Comparison of ENCODE assay signal across 8 mouse cellular contexts in genomic region chr9:21962010-21962409, GRCm38 (mm10). TPM values are rescaled to one million over a fixed set of nuclear protein-coding genes. Genes with fewer than 3 reads are reported as not detected.
DNase-seq lines count a peak whose midpoint lies in the region; ATAC-seq and TF ChIP-seq lines count a peak whose summit lies in the region.

No protein-coding gene starts in this region.

- intact Hi-C loops in left cerebral cortex, postnatal 36 days (cut with DNase I), result loop anchor here (5.0 kb wide), 1 partner anchor 90 kb away; the partner anchor contains the start of gene Elavl3

- H3K9ac ChIP-seq in kidney, embryonic 14.5 days (ENCODE audit: low read depth, low read length), result peak overlapping the region; percentile 47; the same call in 1 of the 2 replicates
- H3K9ac ChIP-seq in hindbrain, embryonic 11.5 days (ENCODE audit: low read depth, low read length), result no peak overlapping the region
- H3K9ac ChIP-seq in midbrain, embryonic 11.5 days (ENCODE audit: low read length), result peak overlapping the region; percentile 41

- WGBS in kidney, embryonic 14.5 days, result under 1% methylated on average over 14 of the region's 15 CpGs
- WGBS in hindbrain, embryonic 11.5 days, result 2% methylated on average over 15 of the region's 15 CpGs
- 1% methylated on average over 15 of the region's 15 CpGs for WGBS in midbrain, embryonic 11.5 days

- H3K27ac ChIP-seq in kidney, embryonic 14.5 days (ENCODE audit: low read depth, low read length), result no peak overlapping the region
- no peak overlapping the region for H3K27ac ChIP-seq in bone marrow macrophage, adult 2 months (ENCODE audit: insufficient read depth, low read depth, low read length)
- no peak overlapping the region for H3K27ac ChIP-seq in hindbrain, embryonic 11.5 days (ENCODE audit: low read depth, low read length)
- no peak overlapping the region for H3K27ac ChIP-seq in midbrain, embryonic 11.5 days (ENCODE audit: low read depth, low read length)

- peaks cover 12% of the 10 kb centered on the region for H3K27me3 ChIP-seq in kidney, embryonic 14.5 days (ENCODE audit: control insufficient read depth, insufficient read depth, low read length)
- peaks cover 40% of the 10 kb centered on the region for H3K27me3 ChIP-seq in hindbrain, embryonic 11.5 days (ENCODE audit: control insufficient read depth, insufficient read depth, low read length)
- H3K27me3 ChIP-seq in midbrain, embryonic 11.5 days (ENCODE audit: control insufficient read depth, insufficient read depth, low read length), result peaks cover 45% of the 10 kb centered on the region

- no peaks in the 10 kb centered on the region; the same call in 1 of the 2 replicates for H3K36me3 ChIP-seq in kidney, embryonic 14.5 days (ENCODE audit: control insufficient read depth, insufficient read depth, low read length)
- no peaks in the 10 kb centered on the region for H3K36me3 ChIP-seq in hindbrain, embryonic 11.5 days (ENCODE audit: control insufficient read depth, insufficient read depth, low read length)
- H3K36me3 ChIP-seq in midbrain, embryonic 11.5 days (ENCODE audit: control insufficient read depth, insufficient read depth, low read length), result no peaks in the 10 kb centered on the region

- H3K4me2 ChIP-seq in kidney, embryonic 14.5 days (replicated peaks; ENCODE audit: low read depth, low read length), result peak overlapping the region; percentile 82
- peak overlapping the region; percentile 51 for H3K4me2 ChIP-seq in hindbrain, embryonic 11.5 days (replicated peaks; ENCODE audit: low read depth, low read length)
- H3K4me2 ChIP-seq in midbrain, embryonic 11.5 days, result peak overlapping the region; percentile 60

- peaks cover 27% of the 10 kb centered on the region for H3K4me1 ChIP-seq in kidney, embryonic 14.5 days (ENCODE audit: control insufficient read depth, insufficient read depth, low read length)
- H3K4me1 ChIP-seq in bone marrow macrophage, adult 2 months (ENCODE audit: control insufficient read depth, insufficient read depth, low read length), result peaks cover 3% of the 10 kb centered on the region; the same call in 1 of the 2 replicates
- peaks cover 10% of the 10 kb centered on the region; the same call in 1 of the 2 replicates for H3K4me1 ChIP-seq in hindbrain, embryonic 11.5 days (replicated peaks; ENCODE audit: control insufficient read depth, insufficient read depth, low read length)
- H3K4me1 ChIP-seq in midbrain, embryonic 11.5 days (ENCODE audit: control insufficient read depth, insufficient read depth, low read length), result peaks cover 27% of the 10 kb centered on the region

- DNase-seq in kidney, adult 8-10 months, result no peak
- no peak for DNase-seq in hindbrain, embryonic 11.5 days (ENCODE audit: low spot score)
- DNase-seq in midbrain, embryonic 11.5 days (ENCODE audit: low spot score, missing footprints), result no peak
- no peak for DNase-seq in left cerebral cortex, postnatal 36 days (ENCODE audit: low spot score in 2 of 2)
- no peak for DNase-seq in natural killer cell, adult 2 months (ENCODE audit: low spot score in 2 of 2)
- no peak for DNase-seq in layer of hippocampus, adult 8-10 months (ENCODE audit: low spot score in 2 of 2)

- no peak for TF ChIP-seq POLR2A in bone marrow macrophage, adult 2 months (IDR thresholded peaks at IDR 0.05; ENCODE audit: borderline replicate concordance, low read depth, low read length)

- peak; percentile 47; the same call in 1 of the 2 replicates for ATAC-seq in kidney, embryonic 14.5 days (ENCODE audit: low FRiP score, low TSS enrichment)
- peak; percentile 46; the same call in 1 of the 2 replicates for ATAC-seq in hindbrain, embryonic 11.5 days (ENCODE audit: low FRiP score)
- ATAC-seq in midbrain, embryonic 11.5 days (ENCODE audit: low FRiP score), result peak; percentile 43

- H3K9me3 ChIP-seq in kidney, embryonic 14.5 days (ENCODE audit: control insufficient read depth, low read length), result no peaks in the 10 kb centered on the region
- no peaks in the 10 kb centered on the region for H3K9me3 ChIP-seq in hindbrain, embryonic 11.5 days (ENCODE audit: control insufficient read depth, low read length)
- no peaks in the 10 kb centered on the region for H3K9me3 ChIP-seq in midbrain, embryonic 11.5 days (ENCODE audit: control insufficient read depth, low read length)

- no peak for TF ChIP-seq CTCF in bone marrow macrophage, adult 2 months (IDR thresholded peaks at IDR 0.05; ENCODE audit: low read depth, low read length)

- H3K4me3 ChIP-seq in kidney, embryonic 14.5 days (ENCODE audit: low read length), result peak overlapping the region; percentile 51
- peak overlapping the region; percentile 55 for H3K4me3 ChIP-seq in bone marrow macrophage, adult 2 months (ENCODE audit: insufficient read depth, low read length)
- peak overlapping the region; percentile 27 for H3K4me3 ChIP-seq in hindbrain, embryonic 11.5 days (ENCODE audit: low read depth, low read length)
- peak overlapping the region; percentile 33 for H3K4me3 ChIP-seq in midbrain, embryonic 11.5 days (ENCODE audit: low read depth, low read length)

RNA-seq across cellular contexts. Expression of gene Epor, which starts 1.3 kb away (rescaled TPM):
- 10.5 and 11.4 TPM in 2 replicates for polyA plus RNA-seq in kidney, embryonic 14.5 days (2014; fragmentation: Nextera tagmentation; extraction: Ambion mirVana)
- 1.1 and 1.4 TPM in 2 replicates for polyA plus RNA-seq in bone marrow macrophage, adult 2 months (2012; ENCODE audit: insufficient read depth, insufficient read length, missing spikeins)
- polyA plus RNA-seq in hindbrain, embryonic 11.5 days (2014; fragmentation: Nextera tagmentation; extraction: Ambion mirVana), result 4.2 and 5.2 TPM in 2 replicates
- 3.4 and 5.2 TPM in 2 replicates for polyA plus RNA-seq in midbrain, embryonic 11.5 days (2014; fragmentation: Nextera tagmentation; extraction: Ambion mirVana)
- total RNA-seq in left cerebral cortex, postnatal 36 days (2021), result 10 to 100 TPM in 1 of 2 experiments, 1 to 10 TPM in 1; 7.7 to 11.6 TPM
- total RNA-seq in layer of hippocampus, adult 8-10 months (2022), result 10 to 100 TPM in 1 of 4 experiments, 1 to 10 TPM in 3; 6.6 to 11.3 (median 8.2) TPM

RNA-seq across cellular contexts. Expression of gene Swsap1, which starts 6.5 kb away (rescaled TPM):
- polyA plus RNA-seq in kidney, embryonic 14.5 days (2014; fragmentation: Nextera tagmentation; extraction: Ambion mirVana), result 11.4 and 12.8 TPM in 2 replicates
- polyA plus RNA-seq in bone marrow macrophage, adult 2 months (2012; ENCODE audit: insufficient read depth, insufficient read length, missing spikeins), result 4.2 and 5.7 TPM in 2 replicates
- 14.6 and 20.4 TPM in 2 replicates for polyA plus RNA-seq in hindbrain, embryonic 11.5 days (2014; fragmentation: Nextera tagmentation; extraction: Ambion mirVana)
- 20.3 and 22.3 TPM in 2 replicates for polyA plus RNA-seq in midbrain, embryonic 11.5 days (2014; fragmentation: Nextera tagmentation; extraction: Ambion mirVana)
- 10 to 100 TPM; 14.8 to 15.2 TPM for total RNA-seq in left cerebral cortex, postnatal 36 days (2021)
- 10 to 100 TPM; 12.0 to 14.0 (median 13.1) TPM for total RNA-seq in layer of hippocampus, adult 8-10 months (2022)

RNA-seq across cellular contexts. Expression of gene Plppr2, which starts 25.2 kb away (rescaled TPM):
- 7.0 and 9.2 TPM in 2 replicates for polyA plus RNA-seq in kidney, embryonic 14.5 days (2014; fragmentation: Nextera tagmentation; extraction: Ambion mirVana)
- 5.8 and 6.0 TPM in 2 replicates for polyA plus RNA-seq in bone marrow macrophage, adult 2 months (2012; ENCODE audit: insufficient read depth, insufficient read length, missing spikeins)
- 21.0 and 22.3 TPM in 2 replicates for polyA plus RNA-seq in hindbrain, embryonic 11.5 days (2014; fragmentation: Nextera tagmentation; extraction: Ambion mirVana)
- 19.1 and 22.2 TPM in 2 replicates for polyA plus RNA-seq in midbrain, embryonic 11.5 days (2014; fragmentation: Nextera tagmentation; extraction: Ambion mirVana)
- 100 to 1,000 TPM; 193 to 201 TPM for total RNA-seq in left cerebral cortex, postnatal 36 days (2021)
- 100 to 1,000 TPM; 229 to 244 (median 235) TPM for total RNA-seq in layer of hippocampus, adult 8-10 months (2022)

RNA-seq across cellular contexts. Expression of gene Rgl3, which starts 27.2 kb away (rescaled TPM):
- polyA plus RNA-seq in kidney, embryonic 14.5 days (2014; fragmentation: Nextera tagmentation; extraction: Ambion mirVana), result 13.7 and 20.8 TPM in 2 replicates
- 5.2 and 9.5 TPM in 2 replicates for polyA plus RNA-seq in bone marrow macrophage, adult 2 months (2012; ENCODE audit: insufficient read depth, insufficient read length, missing spikeins)
- 2.0 and 2.1 TPM in 2 replicates for polyA plus RNA-seq in hindbrain, embryonic 11.5 days (2014; fragmentation: Nextera tagmentation; extraction: Ambion mirVana)
- 0.97 and 2.2 TPM in 2 replicates for polyA plus RNA-seq in midbrain, embryonic 11.5 days (2014; fragmentation: Nextera tagmentation; extraction: Ambion mirVana)
- total RNA-seq in left cerebral cortex, postnatal 36 days (2021), result 1 to 10 TPM; 1.7 to 2.5 TPM
- 1 to 10 TPM; 2.2 to 4.2 (median 2.6) TPM for total RNA-seq in layer of hippocampus, adult 8-10 months (2022)

RNA-seq across cellular contexts. Expression of gene Tmem205, which starts 34.7 kb away (rescaled TPM):
- polyA plus RNA-seq in kidney, embryonic 14.5 days (2014; fragmentation: Nextera tagmentation; extraction: Ambion mirVana), result 54.0 and 67.5 TPM in 2 replicates
- 57.2 and 63.0 TPM in 2 replicates for polyA plus RNA-seq in bone marrow macrophage, adult 2 months (2012; ENCODE audit: insufficient read depth, insufficient read length, missing spikeins)
- polyA plus RNA-seq in hindbrain, embryonic 11.5 days (2014; fragmentation: Nextera tagmentation; extraction: Ambion mirVana), result 34.7 and 39.3 TPM in 2 replicates
- 30.6 and 35.7 TPM in 2 replicates for polyA plus RNA-seq in midbrain, embryonic 11.5 days (2014; fragmentation: Nextera tagmentation; extraction: Ambion mirVana)
- 10 to 100 TPM; 32.8 to 38.5 TPM for total RNA-seq in left cerebral cortex, postnatal 36 days (2021)
- 10 to 100 TPM; 42.8 to 49.1 (median 43.5) TPM for total RNA-seq in layer of hippocampus, adult 8-10 months (2022)
